Mouse (Mus musculus) brain, embryonic 18.5 days (tissue): ENCODE data around the gene Acss1.

Experiments
- DNase-seq: peaks from one replicate; pipeline ENCODE4 v3.0.0-alpha.2; 2012; ENCODE audit warnings: low read depth, low spot score

Gene Acss1

DNA sequence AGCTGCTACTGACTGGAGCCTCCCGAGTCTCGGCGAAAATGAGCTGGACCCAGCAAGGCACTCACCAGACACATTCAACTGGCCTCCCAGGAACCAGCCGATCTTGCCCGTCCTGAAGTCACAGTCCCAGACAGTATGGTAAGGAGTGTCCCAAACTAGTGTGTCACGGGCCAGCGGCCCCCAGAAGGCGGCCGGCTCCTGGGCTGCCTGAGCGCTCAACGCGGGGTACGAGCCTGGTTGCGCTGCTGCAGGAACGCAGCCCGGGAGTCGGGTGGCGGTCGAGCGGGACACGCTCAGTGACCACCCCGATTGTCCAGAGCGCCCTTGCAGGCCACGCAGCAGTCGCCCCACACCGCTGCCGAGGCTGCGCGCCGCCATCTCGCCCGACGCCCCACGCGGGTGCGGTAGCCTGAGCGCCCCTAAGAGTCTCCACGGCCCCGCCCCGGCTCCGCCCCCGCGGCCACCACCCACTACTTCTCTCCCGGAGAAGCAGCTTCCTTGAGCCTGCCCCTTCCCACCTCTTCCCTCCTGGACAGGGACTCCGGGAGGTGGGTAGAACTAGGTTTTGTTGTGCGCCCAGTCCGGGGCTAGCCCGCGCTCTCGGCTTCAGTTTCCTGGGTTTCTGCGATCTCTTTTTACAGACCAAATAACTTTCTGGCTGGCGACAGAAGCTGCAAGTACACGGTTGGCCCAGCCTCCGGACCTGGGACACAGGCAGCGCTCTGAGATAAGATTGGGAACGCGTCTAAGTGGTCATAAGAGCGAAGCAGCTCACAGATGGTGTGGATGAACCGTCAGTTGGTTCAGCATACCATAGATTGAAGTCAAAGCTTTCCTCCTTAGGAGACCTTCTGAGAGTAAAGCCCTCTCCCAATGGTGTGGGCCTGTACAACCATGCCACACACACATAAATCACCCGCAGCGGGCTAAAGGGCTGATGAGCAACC is at the start of gene Acss1:
Acss1 (minus strand) TSS at position 681 of the 947 bp plus-strand sequence.
- DNase-seq, result no peak

DNA sequence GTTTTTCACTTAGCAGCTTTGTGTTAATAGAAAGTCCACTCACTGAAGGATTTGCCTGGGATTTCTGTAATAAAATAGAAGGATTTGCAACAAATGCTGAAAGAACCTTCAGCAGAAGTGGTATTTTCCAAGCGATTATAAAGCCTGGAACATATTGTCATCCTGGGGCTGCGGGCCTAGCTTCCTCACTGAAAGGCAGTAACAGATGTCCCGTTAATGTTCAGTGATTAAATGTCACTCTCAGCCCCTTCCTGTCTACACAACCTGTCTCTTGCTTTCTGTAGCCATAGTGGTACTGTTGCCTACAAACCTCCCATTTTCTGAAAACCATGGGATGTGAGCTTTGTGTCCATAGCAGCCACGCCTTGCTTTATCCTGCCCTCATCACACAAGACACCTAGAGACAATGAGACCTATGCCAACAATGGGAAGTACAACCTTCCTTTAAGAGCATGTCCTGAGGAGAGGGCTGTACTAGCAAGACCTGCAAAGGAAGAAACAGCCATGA is 43.9 kb upstream of the Acss1 start:
- no peak for DNase-seq

DNA sequence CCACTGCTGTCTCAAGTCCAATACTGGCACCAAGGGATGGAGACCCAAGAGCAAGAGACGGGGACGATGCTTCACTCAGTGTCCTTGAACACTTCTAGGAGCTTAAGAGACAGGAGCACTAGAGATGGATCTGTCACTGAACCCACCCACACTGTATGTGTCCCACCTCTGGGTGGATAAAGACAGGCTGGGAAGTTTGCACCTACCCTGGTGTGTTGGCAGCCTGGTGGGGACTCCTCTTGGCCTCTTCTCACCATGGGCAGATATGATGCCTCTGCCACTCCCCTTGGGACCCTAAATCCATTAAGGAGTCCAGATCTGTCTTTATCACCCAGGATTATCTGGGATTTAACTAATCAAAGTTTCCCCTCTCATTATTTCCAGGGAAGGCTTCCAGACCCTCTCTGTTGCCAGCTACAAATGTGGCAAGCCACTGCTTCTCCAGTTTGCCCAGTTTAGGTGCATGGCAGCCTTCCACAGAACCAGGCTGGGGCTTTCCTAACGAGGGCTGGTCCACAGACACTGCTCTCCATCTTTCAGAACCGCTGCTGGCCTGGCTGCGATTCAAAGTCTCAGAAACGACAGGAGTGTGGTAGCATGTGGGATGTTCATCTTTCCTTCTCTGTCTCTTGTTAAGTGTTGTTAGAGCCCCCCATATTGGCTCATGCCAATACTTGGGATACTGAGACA is 23.3 kb upstream of the Acss1 start:
- DNase-seq, result no peak

- no peak for DNase-seq
Observed at GRCm38 (mm10) chr2:150690216-150690615, 21.9 kb upstream of the Acss1 start.

DNA sequence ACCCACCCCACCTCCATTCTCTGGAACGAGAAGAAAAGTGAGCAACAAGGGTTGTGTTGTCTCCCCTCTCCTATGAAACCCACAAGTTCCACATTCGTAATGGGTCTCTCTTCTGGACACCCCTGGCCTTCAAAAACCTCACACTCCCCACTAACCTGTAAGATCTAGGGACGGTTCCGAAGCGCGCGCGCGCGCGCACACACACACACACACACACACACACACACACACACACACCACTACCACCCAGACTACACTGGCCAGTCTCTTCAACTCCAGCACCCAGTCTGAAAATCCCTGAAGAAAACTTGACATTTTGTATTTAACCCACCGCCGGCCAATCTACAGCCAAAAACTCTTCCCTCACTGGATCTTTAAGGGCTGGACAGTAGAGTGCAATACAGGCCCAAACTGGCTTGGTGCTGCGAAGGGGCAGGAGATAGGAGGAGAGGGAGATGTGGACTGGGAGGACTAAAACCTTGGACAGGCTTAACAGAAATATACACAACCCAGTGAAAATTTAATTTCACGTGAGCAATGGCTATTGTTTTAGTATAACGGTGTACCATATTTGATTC is 21.0 kb upstream of the Acss1 start, which contains the start of gene Vsx1:
Vsx1 (minus strand) TSS at position 138 of the 578 bp plus-strand sequence.
- no peak for DNase-seq

DNA sequence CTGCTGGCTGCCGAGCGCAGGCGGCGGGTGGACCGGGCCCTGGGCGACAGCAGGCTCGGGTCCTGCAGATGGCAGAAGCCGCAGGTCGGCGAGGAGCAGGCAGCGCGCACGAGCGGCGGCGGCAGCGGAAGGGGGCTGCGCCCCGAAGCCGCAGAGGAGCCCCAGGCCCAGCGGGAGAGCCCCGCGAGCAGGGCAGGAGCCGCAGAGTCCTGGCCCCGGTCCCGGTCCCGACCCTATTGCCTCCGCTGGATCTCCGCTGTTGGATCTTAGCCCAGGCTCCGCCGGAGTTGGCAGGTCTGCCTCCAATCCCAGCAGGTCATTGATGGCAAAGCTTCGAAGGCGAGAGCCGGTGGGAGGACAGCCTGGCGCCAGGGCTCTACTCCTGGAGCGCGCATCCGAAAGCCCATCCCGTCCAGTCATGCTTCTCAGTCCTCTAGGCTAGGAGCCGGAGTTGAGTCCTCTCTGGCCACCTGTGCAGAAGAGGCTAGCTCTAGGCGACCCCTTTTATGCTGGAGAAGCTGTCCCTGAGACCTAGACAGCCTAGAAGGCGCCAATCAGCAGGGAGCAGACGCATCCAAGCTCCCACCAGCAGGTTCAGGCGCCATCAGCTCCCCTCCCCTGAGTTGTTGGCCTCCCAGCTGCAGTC is 20.4 kb upstream of the Acss1 start:
- no peak for DNase-seq

GRCm38 (mm10) chr2:150687871-150688540 is 19.7 kb upstream of the Acss1 start:
- DNase-seq, result no peak

- DNase-seq, result no peak
Observed at GRCm38 (mm10) chr2:150685389-150685788, 17.1 kb upstream of the Acss1 start.

GRCm38 (mm10) chr2:150684451-150684850 is 16.2 kb upstream of the Acss1 start:
- DNase-seq, result no peak

DNA sequence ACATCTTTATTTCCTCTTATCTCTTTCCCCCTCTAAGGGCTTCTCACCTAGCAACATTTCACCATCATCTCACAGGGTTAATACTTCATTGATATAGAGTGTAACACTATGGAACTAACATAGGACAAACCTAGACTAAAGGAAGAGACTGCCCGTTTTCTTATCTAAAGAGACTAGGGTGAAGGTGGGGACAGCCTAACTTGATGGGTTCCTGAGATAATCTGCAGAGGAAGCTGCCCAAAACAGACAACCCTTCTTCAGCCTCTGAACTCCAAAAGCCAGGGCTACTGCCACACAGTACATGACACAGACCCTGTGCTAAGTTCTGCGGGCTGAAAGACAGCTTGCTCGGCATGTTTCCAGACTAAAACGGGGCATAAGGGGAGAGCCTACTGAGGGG is 13.3 kb upstream of the Acss1 start:
- no peak for DNase-seq

GRCm38 (mm10) chr2:150678392-150678791 is 10.1 kb upstream of the Acss1 start:
- no peak for DNase-seq

DNA sequence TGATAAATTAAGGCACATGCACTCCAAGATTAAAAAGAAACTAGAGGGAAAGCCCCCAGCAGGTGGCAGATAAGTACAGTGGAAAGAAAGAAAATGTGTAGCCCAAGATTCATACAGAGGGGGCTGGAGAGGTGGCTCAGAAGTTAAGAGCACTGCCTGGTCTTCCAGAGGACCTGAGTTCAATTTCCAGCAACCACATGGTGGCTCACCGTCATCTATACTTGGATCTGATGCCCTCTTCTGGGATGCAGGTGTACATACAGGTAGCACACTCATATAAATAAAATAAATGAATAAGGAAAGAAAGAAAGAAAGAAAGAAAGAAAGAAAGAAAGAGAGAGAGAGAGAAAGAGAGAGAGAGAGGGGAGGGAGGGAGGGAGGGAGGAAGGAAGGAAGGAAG is 7.2 kb upstream of the Acss1 start:
- no peak for DNase-seq

GRCm38 (mm10) chr2:150674900-150675299 is 6.6 kb upstream of the Acss1 start:
- no peak for DNase-seq

DNA sequence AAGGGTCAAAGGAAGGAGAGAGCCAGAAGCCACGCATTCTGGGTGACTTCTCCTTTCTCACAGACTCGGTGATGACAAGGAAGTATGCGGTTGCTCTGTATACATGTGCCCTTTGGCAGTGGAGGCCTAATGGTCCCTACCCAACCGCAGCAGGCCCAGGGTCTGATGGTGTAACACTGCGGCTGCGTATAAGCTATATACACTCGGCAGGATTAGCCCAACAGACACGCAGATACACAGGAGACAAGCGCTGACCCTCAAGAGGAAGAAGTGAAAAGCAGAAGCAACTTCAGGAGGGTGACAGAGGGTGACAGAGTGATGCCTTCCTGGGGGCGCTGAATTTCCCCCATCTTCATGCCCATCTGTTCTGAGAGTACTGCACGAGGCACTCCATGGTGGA is 5.6 kb upstream of the Acss1 start:
- DNase-seq, result no peak

GRCm38 (mm10) chr2:150671609-150672290 is 3.5 kb upstream of the Acss1 start:
- no peak for DNase-seq

DNA sequence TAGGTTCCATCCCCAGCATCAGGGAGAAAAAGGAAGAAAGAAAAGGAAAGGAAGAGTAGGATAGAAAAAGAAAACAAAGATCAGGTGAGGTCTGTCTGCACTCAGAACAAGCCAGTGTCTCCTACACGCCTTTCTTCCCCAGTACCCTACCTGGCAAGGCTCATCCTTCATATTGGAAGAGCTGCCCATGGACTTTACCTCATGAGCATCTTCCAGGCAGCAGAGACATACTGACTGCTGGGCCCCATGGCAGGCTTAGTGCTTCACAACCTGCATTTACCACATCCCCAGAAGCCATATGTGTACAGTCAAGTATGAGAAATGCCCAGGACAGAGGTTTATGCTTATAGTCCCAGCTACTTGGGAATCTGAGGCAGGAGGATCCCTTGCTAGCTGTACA is 2.6 kb upstream of the Acss1 start:
- no peak for DNase-seq

GRCm38 (mm10) chr2:150669454-150670045 is 1.2 kb upstream of the Acss1 start:
- DNase-seq, result no peak

DNA sequence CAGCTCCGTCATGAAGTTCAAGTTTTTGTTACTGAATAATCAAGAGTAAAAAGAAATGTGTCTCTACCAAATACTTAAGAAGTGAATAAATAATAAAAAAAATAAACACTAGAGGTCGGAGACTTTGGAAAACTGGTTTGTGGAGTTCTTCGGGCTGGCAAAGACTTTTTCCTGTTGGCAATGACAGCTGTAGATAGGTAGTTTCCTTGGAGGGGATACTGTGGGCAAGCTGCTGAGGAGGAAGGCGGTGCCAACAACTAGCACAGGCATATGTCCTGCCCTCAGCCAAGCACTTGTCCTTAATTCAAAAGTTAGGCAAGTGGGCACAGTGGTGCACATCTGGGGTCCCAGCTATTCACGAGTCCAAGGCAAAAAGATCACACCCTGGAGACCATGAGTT is 656 bp upstream of the Acss1 start:
- DNase-seq, result no peak

DNA sequence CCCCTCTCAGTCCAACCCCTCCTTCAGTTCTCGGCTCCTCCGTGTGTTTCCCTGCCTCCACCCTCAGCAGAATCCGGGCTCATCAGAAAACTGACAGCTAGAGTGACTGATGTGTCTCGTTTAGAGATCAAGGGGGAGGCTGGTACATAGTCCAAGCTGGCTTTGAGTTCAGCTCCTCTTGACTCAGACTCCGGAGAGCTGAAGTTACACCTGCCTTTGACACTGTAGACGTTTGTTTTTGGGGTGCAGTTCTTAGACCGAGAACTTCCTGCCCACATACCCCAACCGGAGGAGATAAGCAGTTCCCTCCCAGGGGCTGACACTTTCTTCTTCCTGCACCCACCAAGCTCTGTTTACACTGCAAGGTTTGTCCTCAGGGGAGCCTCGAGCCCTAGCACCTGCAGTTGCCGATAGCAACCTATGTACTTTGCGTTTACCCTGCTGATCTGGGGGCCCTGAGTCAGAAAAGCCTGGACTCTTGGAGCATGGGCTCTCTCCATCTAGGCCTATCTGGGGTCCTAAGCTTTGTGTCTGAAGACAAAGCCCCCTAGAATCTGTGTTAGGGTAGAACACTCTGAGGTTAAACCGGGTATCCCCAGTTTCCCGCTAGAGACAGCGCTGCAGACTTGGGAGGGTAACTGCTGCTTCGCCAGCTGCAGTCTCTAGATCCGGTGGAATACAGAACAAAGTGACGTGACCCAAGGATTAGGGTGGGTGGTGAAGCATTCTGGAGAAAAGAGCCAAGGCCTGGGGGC is 1.1 kb downstream of the Acss1 start:
- no peak for DNase-seq

- DNase-seq, result no peak
Observed at GRCm38 (mm10) chr2:150666723-150667064, 1.6 kb downstream of the Acss1 start.
